Mouse (Mus musculus) embryonic fibroblast, embryonic 13.5 days (primary cell): Measurements from ENCODE around the gene Ripk4.

Source experiments
- CTCF ChIP-seq: IDR thresholded peaks from 2 replicates; pipeline ENCODE4 v1.5.1; 2011; ENCODE audit warnings: mild to moderate bottlenecking, control low read depth, low read length, moderate library complexity, borderline replicate concordance; ENCODE audit not compliant: insufficient read depth
- POLR2A ChIP-seq: IDR thresholded peaks from 2 replicates; pipeline ENCODE4 v1.6.1; 2011; ENCODE audit warnings: low read depth, mild to moderate bottlenecking, control low read depth, low read length, moderate library complexity

- TF ChIP-seq POLR2A (no peak), CTCF (no peak)
Observed at GRCm38 (mm10) chr16:97758288-97758687, 5.3 kb downstream of the Ripk4 start.
